Mouse (Mus musculus): Measurements from ENCODE around the gene Lrrc61. TPM values are rescaled to one million over a fixed set of nuclear protein-coding genes. Genes with fewer than 3 reads are reported as not detected.
"Not testable (repeated sequence)": the region's sequence is repeated elsewhere in the genome, so short reads cannot be mapped to it uniquely, and the experiment has no call there.

Gene Lrrc61
- total RNA-seq (2021) = 10 to 100 TPM; 26.0 to 49.9 TPM
- long read RNA-seq, experiment 1, transcript Lrrc61-204 (2 exons, 374 nt) = major isoform, 8 of 26 reads
- long read RNA-seq, experiment 1, partial matches to known transcripts = 14 of 26 reads
- long read RNA-seq, experiment 1, other reads (novel, unspliced or antisense) = 0 of 26 reads
- long read RNA-seq, experiment 2, partial matches to known transcripts = 0 of 11 reads
- long read RNA-seq, experiment 2, other reads (novel, unspliced or antisense) = 5 of 11 reads

GRCm38 (mm10) chr6:48554280-48555103 lies at the start of gene Lrrc61:
Lrrc61 (plus strand) TSS chr6:48554796.
- peak; percentile 98 to 99 for DNase-seq

GRCm38 (mm10) chr6:48508087-48508486 lies 46.5 kb upstream of the Lrrc61 start:
- no peak for DNase-seq

- no peak for DNase-seq
Measured at GRCm38 (mm10) chr6:48510426-48510825, 44.2 kb upstream of the Lrrc61 start.

- peak; percentile 44 to 61 for DNase-seq
Measured at GRCm38 (mm10) chr6:48511861-48512260, 42.7 kb upstream of the Lrrc61 start.

- not testable (repeated sequence) for DNase-seq
Measured at GRCm38 (mm10) chr6:48524882-48525281, 29.7 kb upstream of the Lrrc61 start.

GRCm38 (mm10) chr6:48527901-48528300 lies 26.7 kb upstream of the Lrrc61 start:
- DNase-seq = no peak

GRCm38 (mm10) chr6:48529261-48529660 lies 25.3 kb upstream of the Lrrc61 start:
- DNase-seq = no peak

- DNase-seq = no peak
Measured at GRCm38 (mm10) chr6:48529871-48530440, 24.6 kb upstream of the Lrrc61 start.

GRCm38 (mm10) chr6:48530862-48531261 lies 23.7 kb upstream of the Lrrc61 start:
- DNase-seq = no peak

- no peak for DNase-seq
Measured at GRCm38 (mm10) chr6:48533475-48533874, 21.1 kb upstream of the Lrrc61 start.

- no peak for DNase-seq
Measured at GRCm38 (mm10) chr6:48534913-48535312, 19.7 kb upstream of the Lrrc61 start.

- DNase-seq = no peak
Measured at GRCm38 (mm10) chr6:48536091-48536490, 18.5 kb upstream of the Lrrc61 start.

GRCm38 (mm10) chr6:48537105-48537954 lies 17.3 kb upstream of the Lrrc61 start, which contains the start of gene Atp6v0e2:
Atp6v0e2 (plus strand) TSS chr6:48537615.
- DNase-seq = peak; percentile 88 to 93

GRCm38 (mm10) chr6:48538841-48539737 lies 15.5 kb upstream of the Lrrc61 start:
- DNase-seq = peak; percentile 78 to 87

GRCm38 (mm10) chr6:48539860-48540259 lies 14.7 kb upstream of the Lrrc61 start:
- no peak for DNase-seq

- DNase-seq = no peak
Measured at GRCm38 (mm10) chr6:48540721-48541120, 13.9 kb upstream of the Lrrc61 start.

- DNase-seq = peak; percentile 85 to 89
Measured at GRCm38 (mm10) chr6:48541560-48542450, 12.8 kb upstream of the Lrrc61 start.

- DNase-seq = no peak
Measured at GRCm38 (mm10) chr6:48542631-48543030, 12.0 kb upstream of the Lrrc61 start.

GRCm38 (mm10) chr6:48545251-48545650 lies 9.3 kb upstream of the Lrrc61 start:
- no peak for DNase-seq

GRCm38 (mm10) chr6:48546271-48546670 lies 8.3 kb upstream of the Lrrc61 start:
- peak; percentile 49 to 66 for DNase-seq

All from adrenal gland, postnatal 36 days (tissue).